Comparison of ENCODE assay signal across 12 mouse cellular contexts in the genomic region with DNA sequence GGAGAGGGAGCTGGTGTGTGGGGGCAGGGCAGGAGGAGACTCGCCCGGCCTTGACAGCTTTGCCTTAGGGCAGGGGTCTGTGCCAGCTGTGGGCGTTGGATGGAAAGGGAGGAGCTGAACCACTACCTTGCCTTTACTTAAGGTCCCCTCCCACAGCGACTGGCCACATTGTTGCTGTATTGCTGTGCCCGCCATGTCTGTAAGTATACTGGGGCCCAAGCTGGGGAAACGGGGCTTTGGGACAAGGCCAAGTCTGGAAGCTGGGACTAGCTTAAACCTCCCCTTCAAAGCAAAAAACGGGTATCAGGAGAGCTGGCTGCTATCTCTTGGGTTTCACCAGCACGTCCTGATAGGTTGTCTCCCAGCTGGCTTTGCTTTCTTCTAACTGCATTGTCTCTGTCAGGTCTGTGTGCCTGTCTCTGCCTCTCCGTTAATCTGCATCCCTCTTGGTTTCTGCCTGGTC. TPM values are rescaled to one million over a fixed set of nuclear protein-coding genes. Genes with fewer than 3 reads are reported as not detected.
DNase-seq lines count a peak whose midpoint lies in the region; ATAC-seq lines count a peak whose summit lies in the region.
"Had no signal": no experiment of that assay in that cellular context is flagged by ENCODE, and none has a peak within 500 bp of the region (broad histone marks: within the 10 kb centered on the region; RNA-seq: fewer than 3 reads in every experiment).

No protein-coding gene starts in this region.

- 52% methylated on average over 9 of the region's 9 CpGs for WGBS in midbrain, embryonic 13.5 days
- 62% methylated on average over 9 of the region's 9 CpGs for whole genome bisulfite sequencing in midbrain, embryonic 10.5 days
- WGBS in hindbrain, embryonic 16.5 days, result 45% methylated on average over 9 of the region's 9 CpGs

- DNase-seq in heart, postnatal 4 days, result peak; percentile 17
- DNase-seq in heart, postnatal 36 days, result no peak
- DNase-seq in midbrain, embryonic 10.5 days (ENCODE audit: low spot score), result no peak
- DNase-seq in testis, postnatal 10 days (ENCODE audit: low spot score), result peak; percentile 71
- DNase-seq in cerebellum, adult 11-12 months, result no peak
- DNase-seq: adrenal gland, adult 8-10 months; cerebellum, adult 2 months; thymus, postnatal 25 days had no signal

- no peak overlapping the region for H3K4me3 ChIP-seq in midbrain, embryonic 13.5 days (replicated peaks)
- no peak overlapping the region for H3K4me3 ChIP-seq in midbrain, embryonic 10.5 days
- H3K4me3 ChIP-seq in hindbrain, embryonic 16.5 days (ENCODE audit: low read length), result no peak overlapping the region
- H3K4me3 ChIP-seq: erythroblast, embryonic 14.5 days had no signal

- no peak overlapping the region for H3K9ac ChIP-seq in midbrain, embryonic 13.5 days (replicated peaks)
- peak overlapping the region; percentile 14; the same call in 1 of the 2 replicates for H3K9ac ChIP-seq in hindbrain, embryonic 16.5 days (ENCODE audit: low read depth, low read length)

- no peaks in the 10 kb centered on the region for H3K36me3 ChIP-seq in midbrain, embryonic 13.5 days
- H3K36me3 ChIP-seq in midbrain, embryonic 10.5 days, result no peaks in the 10 kb centered on the region
- H3K36me3 ChIP-seq in hindbrain, embryonic 16.5 days (ENCODE audit: control insufficient read depth, insufficient read depth, low read length), result no peaks in the 10 kb centered on the region

- intact Hi-C loops in heart, postnatal 36 days (cut with DNase I), result no loop called here

- no peaks in the 10 kb centered on the region for H3K27me3 ChIP-seq in midbrain, embryonic 13.5 days
- H3K27me3 ChIP-seq in midbrain, embryonic 10.5 days (ENCODE audit: low read depth, poor library complexity, severe bottlenecking), result peaks cover 6% of the 10 kb centered on the region; the same call in 1 of the 2 replicates
- H3K27me3 ChIP-seq in hindbrain, embryonic 16.5 days (replicated peaks; ENCODE audit: control insufficient read depth, insufficient read depth, low read length), result no peaks in the 10 kb centered on the region

- no peaks in the 10 kb centered on the region for H3K9me3 ChIP-seq in midbrain, embryonic 13.5 days
- peaks cover 10% of the 10 kb centered on the region; the same call in 1 of the 2 replicates for H3K9me3 ChIP-seq in midbrain, embryonic 10.5 days (replicated peaks)
- H3K9me3 ChIP-seq in hindbrain, embryonic 16.5 days (ENCODE audit: control insufficient read depth, low read length), result 0 out of 2 replicates have a peak, but pooled peaks cover 3% of the 10 kb centered on the region

- H3K4me1 ChIP-seq in midbrain, embryonic 13.5 days (replicated peaks), result peaks cover 19% of the 10 kb centered on the region
- H3K4me1 ChIP-seq in midbrain, embryonic 10.5 days, result peaks cover 21% of the 10 kb centered on the region
- H3K4me1 ChIP-seq in hindbrain, embryonic 16.5 days (ENCODE audit: control insufficient read depth, insufficient read depth, low read depth, low read length), result peaks cover 2% of the 10 kb centered on the region; the same call in 1 of the 2 replicates

- peak overlapping the region; percentile 20; the same call in 1 of the 2 replicates for H3K4me2 ChIP-seq in midbrain, embryonic 13.5 days (replicated peaks)
- H3K4me2 ChIP-seq in hindbrain, embryonic 16.5 days (ENCODE audit: low read length), result no peak overlapping the region

- no peak for ATAC-seq in midbrain, embryonic 13.5 days
- ATAC-seq in hindbrain, embryonic 16.5 days, result no peak

- H3K27ac ChIP-seq in midbrain, embryonic 13.5 days, result 0 out of 2 replicates have a peak overlapping the region, but pooled peaks have one; percentile 30
- H3K27ac ChIP-seq in midbrain, embryonic 10.5 days (replicated peaks), result no peak overlapping the region
- H3K27ac ChIP-seq in hindbrain, embryonic 16.5 days (ENCODE audit: low read depth, low read length), result no peak overlapping the region

RNA-seq across cellular contexts. Expression of gene Lgals7, which starts 0.7 kb away (rescaled TPM):
- 1 to 10 TPM; 1.4 to 4.4 TPM for total RNA-seq in heart, postnatal 4 days (2021)
- total RNA-seq in heart, postnatal 36 days (2021), result 1 to 10 TPM in 1 of 2 experiments, under 1 TPM in 1; 0.73 to 1.4 TPM
- 8.5 and 9.8 TPM in 2 replicates for polyA plus RNA-seq in midbrain, embryonic 13.5 days (2015; fragmentation: Nextera tagmentation; extraction: Ambion mirVana)
- polyA plus RNA-seq in midbrain, embryonic 10.5 days (2016; fragmentation: Nextera tagmentation; extraction: Ambion mirVana), result 0.62 and 0.85 TPM in 2 replicates
- polyA plus RNA-seq in hindbrain, embryonic 16.5 days (2015; fragmentation: Nextera tagmentation; extraction: Ambion mirVana), result 4.9 and 5.3 TPM in 2 replicates
- total RNA-seq: hematopoietic stem cell, adult 5-6 weeks had no signal
- polyA plus RNA-seq: cerebellum, adult 2 months; erythroblast, embryonic 14.5 days had no signal

RNA-seq across cellular contexts. Expression of gene Capn12, which starts 16.9 kb away (rescaled TPM):
- total RNA-seq in heart, postnatal 4 days (2021), result under 1 TPM; 0.31 to 0.83 TPM
- under 1 TPM; 0.19 to 0.27 TPM for total RNA-seq in heart, postnatal 36 days (2021)
- polyA plus RNA-seq in midbrain, embryonic 13.5 days (2015; fragmentation: Nextera tagmentation; extraction: Ambion mirVana), result 0.62 and 0.70 TPM in 2 replicates
- polyA plus RNA-seq in midbrain, embryonic 10.5 days (2016; fragmentation: Nextera tagmentation; extraction: Ambion mirVana), result 0.15 and 0.31 TPM in 2 replicates
- polyA plus RNA-seq in hindbrain, embryonic 16.5 days (2015; fragmentation: Nextera tagmentation; extraction: Ambion mirVana), result 0.54 and 0.70 TPM in 2 replicates
- total RNA-seq: hematopoietic stem cell, adult 5-6 weeks had no signal
- polyA plus RNA-seq: erythroblast, embryonic 14.5 days had no signal

RNA-seq across cellular contexts. Expression of gene Lgals4, which starts 30.7 kb away (rescaled TPM):
- total RNA-seq in heart, postnatal 4 days (2021), result 10 to 100 TPM; 17.8 to 20.8 TPM
- 10 to 100 TPM; 29.4 to 48.3 TPM for total RNA-seq in heart, postnatal 36 days (2021)
- 4.5 and 5.8 TPM in 2 replicates for polyA plus RNA-seq in midbrain, embryonic 13.5 days (2015; fragmentation: Nextera tagmentation; extraction: Ambion mirVana)
- polyA plus RNA-seq in midbrain, embryonic 10.5 days (2016; fragmentation: Nextera tagmentation; extraction: Ambion mirVana), result 3.1 and 3.7 TPM in 2 replicates
- 5.3 and 6.1 TPM in 2 replicates for polyA plus RNA-seq in hindbrain, embryonic 16.5 days (2015; fragmentation: Nextera tagmentation; extraction: Ambion mirVana)

RNA-seq across cellular contexts. Expression of gene Ech1, which starts 39.3 kb away (rescaled TPM):
- total RNA-seq in heart, postnatal 4 days (2021), result 100 to 1,000 TPM; 647 to 783 TPM
- total RNA-seq in heart, postnatal 36 days (2021), result 1,000 to 10,000 TPM; 1,832 to 1,909 TPM
- 69.4 and 71.6 TPM in 2 replicates for polyA plus RNA-seq in midbrain, embryonic 13.5 days (2015; fragmentation: Nextera tagmentation; extraction: Ambion mirVana)
- polyA plus RNA-seq in midbrain, embryonic 10.5 days (2016; fragmentation: Nextera tagmentation; extraction: Ambion mirVana), result 85.1 and 94.5 TPM in 2 replicates
- 115 and 117 TPM in 2 replicates for polyA plus RNA-seq in hindbrain, embryonic 16.5 days (2015; fragmentation: Nextera tagmentation; extraction: Ambion mirVana)

RNA-seq across cellular contexts. Expression of gene Hnrnpl, which starts 56.0 kb away (rescaled TPM):
- 100 to 1,000 TPM; 549 to 557 TPM for total RNA-seq in heart, postnatal 4 days (2021)
- 100 to 1,000 TPM; 240 to 277 TPM for total RNA-seq in heart, postnatal 36 days (2021)
- 238 and 239 TPM in 2 replicates for polyA plus RNA-seq in midbrain, embryonic 13.5 days (2015; fragmentation: Nextera tagmentation; extraction: Ambion mirVana)
- polyA plus RNA-seq in midbrain, embryonic 10.5 days (2016; fragmentation: Nextera tagmentation; extraction: Ambion mirVana), result 279 and 293 TPM in 2 replicates
- 117 and 127 TPM in 2 replicates for polyA plus RNA-seq in hindbrain, embryonic 16.5 days (2015; fragmentation: Nextera tagmentation; extraction: Ambion mirVana)

Comparison
In these comparisons a context has a peak if more than half of its experiments do, and no peak if none do; other contexts are left out.
1. DNase-seq: peak in heart, postnatal 4 days (single experiment) and testis, postnatal 10 days (single experiment); none in heart, postnatal 36 days (0 of 2), midbrain, embryonic 10.5 days (single experiment) and cerebellum, adult 11-12 months (single experiment).